Mouse (Mus musculus) heart, embryonic 15.5 days (tissue): ENCODE data around the gene Ankrd17. TPM values are rescaled to one million over a fixed set of nuclear protein-coding genes. Genes with fewer than 3 reads are reported as not detected.

Experiments used
- ATAC-seq: fragments of 200-750 bp; cut with Nextera tagmentation; replicated peaks from 2 replicates; pipeline ENCODE4 v1.8.0; 2017; ENCODE audit warnings: low read depth, moderate TSS enrichment; ENCODE audit not compliant: insufficient number of reproducible peaks, insufficient read depth, low FRiP score
- H3K27ac ChIP-seq: fragments of 300-500 bp; sonication (generic); 2 replicates; pipeline ENCODE4 v1.5.1; 2015; ENCODE audit warnings: mild to moderate bottlenecking, inconsistent platforms
- H3K27me3 ChIP-seq: fragments of 300-500 bp; sonication (generic); 2 replicates; pipeline ENCODE4 v1.6.1; 2015; ENCODE audit warnings: inconsistent platforms
- H3K36me3 ChIP-seq: fragments of 300-500 bp; sonication (generic); 2 replicates; pipeline ENCODE4 v1.6.1; 2015; ENCODE audit warnings: mild to moderate bottlenecking, inconsistent platforms
- H3K4me1 ChIP-seq: fragments of 300-500 bp; sonication (generic); replicated peaks from 2 replicates; pipeline ENCODE4 v1.6.1; 2015; ENCODE audit warnings: inconsistent platforms
- H3K4me2 ChIP-seq: fragments of 300-500 bp; sonication (generic); 2 replicates; pipeline ENCODE4 v1.6.1; 2015; ENCODE audit warnings: inconsistent platforms, mild to moderate bottlenecking, moderate library complexity
- H3K4me3 ChIP-seq: fragments of 300-500 bp; sonication (generic); 2 replicates; pipeline ENCODE4 v1.5.1; 2015; ENCODE audit warnings: mild to moderate bottlenecking, inconsistent platforms
- H3K9ac ChIP-seq: fragments of 300-500 bp; sonication (generic); 2 replicates; pipeline ENCODE4 v1.6.1; 2015; ENCODE audit warnings: mild to moderate bottlenecking, inconsistent platforms
- H3K9me3 ChIP-seq: fragments of 300-500 bp; sonication (generic); replicated peaks from 2 replicates; pipeline ENCODE4 v1.6.1; 2016; ENCODE audit warnings: inconsistent platforms
- WGBS: fragments of 180-500 bp; shearing (Covaris S2); methylation state at CpG from one replicate; pipeline ENCODE4 v1.1.7; 2015; ENCODE audit warnings: mixed read lengths; 5-methylcytosine and 5-hydroxymethylcytosine counted together
- polyA plus RNA-seq: library from polyadenylated mRNA; unstranded; fragments of >200 nt; fragmentation: Nextera tagmentation; extraction: Ambion mirVana; gene quantifications from 2 replicates; pipeline ENCODE4 v1.2.1, GENCODE M21; 2015

The Ankrd17 gene
- 14.3 and 17.1 TPM in 2 replicates for polyA plus RNA-seq

DNA sequence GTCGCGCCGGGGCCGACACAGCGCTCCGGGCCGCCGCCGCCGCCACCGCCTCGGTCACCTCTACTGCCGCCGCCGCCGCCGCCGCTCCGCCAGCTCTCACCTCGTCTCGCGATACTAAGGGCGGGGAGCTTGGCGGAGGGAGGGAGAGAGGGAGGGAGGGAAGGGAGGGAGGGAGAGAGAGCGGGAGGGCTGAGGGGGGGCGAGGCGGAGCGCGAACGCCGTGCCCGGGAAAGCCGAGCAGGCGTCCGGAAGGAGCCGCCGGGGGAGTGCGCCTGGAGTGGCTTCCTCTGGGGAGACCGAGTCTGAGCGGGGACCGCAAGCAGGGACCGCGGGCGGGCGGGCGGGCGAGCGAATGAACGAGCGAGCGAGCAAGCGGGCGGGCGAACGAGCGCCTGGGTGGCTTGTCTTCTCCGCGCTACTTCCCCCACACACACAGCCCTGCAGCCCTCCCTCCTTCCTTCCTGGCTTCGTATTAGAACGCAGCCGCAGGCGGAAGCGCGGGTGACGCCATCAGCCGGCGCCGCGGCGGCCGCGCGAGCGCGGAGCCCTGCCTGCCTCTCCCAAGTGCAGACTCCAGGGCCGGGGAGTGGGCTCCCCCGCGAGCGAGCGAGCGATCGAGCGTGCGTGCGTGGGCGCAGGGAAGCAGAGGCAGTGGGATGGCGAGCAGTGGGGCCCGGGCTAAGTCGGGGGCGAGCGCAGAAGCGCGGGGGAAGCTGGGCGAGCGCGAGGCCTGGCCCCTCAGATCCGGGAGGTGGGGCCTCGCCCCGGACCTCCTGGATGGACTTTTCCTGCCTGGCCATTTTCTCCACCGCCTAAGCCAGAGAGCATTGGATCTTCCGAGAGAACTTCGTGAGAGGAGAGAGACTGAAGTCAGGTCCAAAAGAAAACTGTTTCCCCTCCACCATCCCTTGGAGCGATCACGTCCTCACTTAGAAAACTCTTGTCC, at the start of gene Ankrd17:
Gene Ankrd17, minus strand, starts transcription at position 457 of the 946 bp plus-strand sequence.
- Histone ChIP-seq H3K4me1 (peaks cover 29% of the 10 kb centered on the region), H3K36me3 (no peaks in the 10 kb centered on the region), H3K9ac (peak within 1 kb of the TSS; percentile 98), H3K27me3 (no peaks in the 10 kb centered on the region), H3K27ac (peak within 1 kb of the TSS; percentile 100), H3K9me3 (no peaks in the 10 kb centered on the region), H3K4me3 (peak within 1 kb of the TSS; percentile 81), H3K4me2 (peak within 1 kb of the TSS; percentile 79)
- peak; percentile 91 for ATAC-seq
- under 1% methylated on average over 61 of the region's 104 CpGs for WGBS

DNA sequence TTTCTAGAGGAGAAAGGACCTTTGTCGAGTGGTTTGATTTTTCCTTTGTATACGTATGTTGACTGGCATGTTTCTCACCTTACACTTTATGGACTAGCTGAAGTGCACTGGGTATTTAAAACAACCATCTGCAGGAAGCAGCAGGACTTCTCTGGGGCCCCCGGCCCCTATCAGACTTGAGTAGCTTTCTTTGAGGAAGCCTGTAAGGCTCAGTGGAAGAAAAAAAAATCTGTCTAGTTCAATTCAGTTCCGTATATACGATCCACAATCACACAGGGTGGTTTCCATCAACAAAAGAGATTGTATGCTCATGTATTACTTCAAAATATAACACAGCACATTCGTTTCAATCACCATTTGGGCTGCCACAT, 48.5 kb upstream of the Ankrd17 start:
- Histone ChIP-seq H3K27ac (no peak overlapping the region), H3K9ac (no peak overlapping the region), H3K4me3 (no peak overlapping the region), H3K4me1 (no peaks in the 10 kb centered on the region), H3K36me3 (no peaks in the 10 kb centered on the region), H3K9me3 (no peaks in the 10 kb centered on the region), H3K27me3 (no peaks in the 10 kb centered on the region), H3K4me2 (no peak overlapping the region)
- no peak for ATAC-seq
- 49% methylated on average over 6 of the region's 6 CpGs for WGBS

DNA sequence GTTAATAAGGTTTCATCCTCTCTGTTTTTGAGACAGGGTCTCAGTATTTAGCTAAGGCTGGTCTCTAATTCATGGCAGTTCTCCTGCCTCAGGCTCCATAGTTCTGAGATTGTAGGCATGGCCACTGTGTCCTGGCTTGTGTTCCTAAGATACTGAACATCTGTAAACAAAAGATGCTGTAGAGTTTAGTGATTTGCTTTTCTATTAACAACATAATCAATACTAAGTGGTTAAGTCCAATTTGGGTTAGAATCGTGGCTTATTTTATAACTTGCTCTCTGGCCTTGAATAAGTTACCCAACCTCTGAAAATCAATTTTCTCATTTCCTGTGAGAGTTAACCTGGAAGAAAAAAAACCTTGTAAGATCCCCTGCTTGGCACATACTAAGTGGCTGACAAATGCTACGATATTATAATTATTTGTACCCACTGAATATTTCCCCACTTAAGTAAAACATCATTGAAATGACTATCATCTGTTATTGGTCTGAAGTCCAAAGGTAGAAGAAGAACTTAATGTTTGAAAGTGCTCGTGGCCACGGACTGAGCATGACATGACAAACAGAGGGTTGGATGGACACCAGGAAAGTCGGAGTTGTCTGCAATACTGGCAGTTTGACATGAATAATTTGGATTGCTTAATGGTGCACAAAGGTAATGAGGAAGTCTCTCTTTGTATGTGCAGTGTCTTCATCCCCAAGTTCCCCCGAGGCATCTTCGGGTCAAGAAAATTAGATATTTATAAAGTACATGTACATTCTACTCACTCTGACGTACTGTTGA, 48.0 kb upstream of the Ankrd17 start:
- H3K4me2 ChIP-seq = no peak overlapping the region
- H3K9me3 ChIP-seq = no peaks in the 10 kb centered on the region
- no peak overlapping the region for H3K4me3 ChIP-seq
- ATAC-seq = no peak
- H3K4me1 ChIP-seq = no peaks in the 10 kb centered on the region
- no peaks in the 10 kb centered on the region for H3K36me3 ChIP-seq
- no peak overlapping the region for H3K27ac ChIP-seq
- WGBS = 80% methylated on average over 8 of the region's 8 CpGs
- H3K27me3 ChIP-seq = no peaks in the 10 kb centered on the region
- no peak overlapping the region for H3K9ac ChIP-seq

DNA sequence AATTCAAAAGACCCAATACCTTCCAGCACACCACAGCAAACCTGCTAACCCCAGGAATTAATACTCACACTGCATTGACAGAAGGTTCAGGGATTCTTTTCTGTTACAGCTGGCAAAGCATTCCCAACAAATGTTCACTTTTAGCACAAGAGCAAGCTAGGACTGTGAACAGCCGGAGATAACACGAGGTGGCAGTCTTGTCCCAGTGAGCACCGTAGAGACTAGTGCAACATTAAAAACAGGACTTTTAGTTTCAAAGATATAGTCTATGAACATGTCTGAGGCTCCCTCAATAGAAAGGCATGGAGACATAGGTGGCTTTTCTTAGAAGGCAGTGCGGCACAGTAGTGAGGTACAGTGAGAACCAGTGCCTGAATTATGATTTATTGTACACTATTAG, 38.8 kb upstream of the Ankrd17 start:
- no peak overlapping the region for H3K9ac ChIP-seq
- H3K4me1 ChIP-seq = peaks cover 7% of the 10 kb centered on the region
- no peak overlapping the region for H3K4me3 ChIP-seq
- WGBS = 52% methylated on average over 4 of the region's 4 CpGs
- no peaks in the 10 kb centered on the region for H3K9me3 ChIP-seq
- no peak for ATAC-seq
- no peak overlapping the region for H3K27ac ChIP-seq
- no peaks in the 10 kb centered on the region for H3K27me3 ChIP-seq
- H3K36me3 ChIP-seq = no peaks in the 10 kb centered on the region
- H3K4me2 ChIP-seq = no peak overlapping the region

DNA sequence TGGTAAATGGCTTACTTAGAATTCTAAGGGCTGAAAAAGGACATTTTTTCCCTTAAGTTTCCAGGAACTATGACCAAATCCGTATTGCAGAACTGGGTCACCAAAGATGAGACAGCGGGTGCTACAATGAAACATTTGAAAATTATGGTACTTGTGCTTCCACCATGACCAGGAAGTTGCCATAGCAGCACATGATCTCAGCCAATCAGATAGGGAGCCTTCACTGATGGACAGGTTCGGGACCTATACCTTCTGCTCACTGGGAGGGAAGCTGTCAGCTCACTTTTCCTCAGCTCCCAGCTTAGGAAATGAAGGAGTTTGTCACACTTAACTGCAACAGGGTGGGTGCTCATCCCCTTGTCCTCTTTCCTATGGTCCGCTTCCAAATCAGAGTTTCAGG, 30.4 kb upstream of the Ankrd17 start:
- no peak overlapping the region for H3K9ac ChIP-seq
- ATAC-seq = no peak
- no peak overlapping the region for H3K4me2 ChIP-seq
- no peaks in the 10 kb centered on the region for H3K4me1 ChIP-seq
- H3K9me3 ChIP-seq = no peaks in the 10 kb centered on the region
- no peaks in the 10 kb centered on the region for H3K36me3 ChIP-seq
- no peak overlapping the region for H3K27ac ChIP-seq
- H3K4me3 ChIP-seq = no peak overlapping the region
- H3K27me3 ChIP-seq = no peaks in the 10 kb centered on the region
- 78% methylated on average over 4 of the region's 4 CpGs for WGBS

DNA sequence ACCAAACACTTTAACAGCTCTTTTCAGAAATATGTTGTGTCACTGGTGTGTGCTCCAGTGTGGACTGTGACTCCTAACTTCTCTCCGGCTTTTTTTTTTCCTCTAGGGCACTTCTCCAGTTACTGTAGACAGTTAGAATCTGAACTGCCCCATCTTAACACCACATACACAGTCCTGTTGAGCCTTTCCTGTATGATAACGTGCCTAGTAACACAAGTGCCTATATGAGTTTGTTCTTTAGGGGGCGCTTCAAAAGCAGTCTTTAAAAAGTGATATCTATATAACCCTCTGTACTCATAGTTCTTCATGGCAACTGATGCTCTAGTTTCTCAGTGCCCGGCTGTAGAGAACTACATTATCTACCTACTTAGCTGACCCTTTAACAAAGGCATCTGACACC, 27.9 kb upstream of the Ankrd17 start:
- H3K4me1 ChIP-seq = no peaks in the 10 kb centered on the region
- H3K4me3 ChIP-seq = no peak overlapping the region
- H3K27ac ChIP-seq = no peak overlapping the region
- H3K36me3 ChIP-seq = no peaks in the 10 kb centered on the region
- no peak overlapping the region for H3K9ac ChIP-seq
- no peaks in the 10 kb centered on the region for H3K9me3 ChIP-seq
- no peak overlapping the region for H3K4me2 ChIP-seq
- ATAC-seq = no peak
- 63% methylated on average over 4 of the region's 4 CpGs for WGBS
- H3K27me3 ChIP-seq = no peaks in the 10 kb centered on the region

DNA sequence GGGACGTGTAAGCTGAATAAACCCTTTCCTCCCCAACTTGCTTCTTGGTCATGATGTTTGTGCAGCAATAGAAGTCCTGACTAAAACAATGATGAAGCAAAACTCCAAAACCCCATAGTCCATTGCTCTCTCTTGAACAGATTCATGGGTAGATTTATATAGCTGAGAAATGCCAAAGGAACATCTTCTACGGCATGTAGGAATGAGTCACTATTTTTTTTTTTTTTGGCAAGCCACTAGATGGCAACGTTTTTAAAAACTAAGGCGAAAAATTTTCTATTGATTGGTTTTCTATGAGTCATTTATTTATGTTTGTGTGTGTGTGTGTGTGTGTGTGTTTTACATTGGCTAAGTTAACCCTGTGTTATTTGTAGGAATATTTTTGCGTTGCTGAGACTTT, 27.4 kb upstream of the Ankrd17 start:
- Histone ChIP-seq H3K9ac (no peak overlapping the region), H3K9me3 (no peaks in the 10 kb centered on the region), H3K4me3 (no peak overlapping the region), H3K4me2 (no peak overlapping the region), H3K4me1 (no peaks in the 10 kb centered on the region), H3K36me3 (no peaks in the 10 kb centered on the region), H3K27ac (no peak overlapping the region), H3K27me3 (no peaks in the 10 kb centered on the region)
- no peak for ATAC-seq
- 52% methylated on average over 5 of the region's 5 CpGs for WGBS

DNA sequence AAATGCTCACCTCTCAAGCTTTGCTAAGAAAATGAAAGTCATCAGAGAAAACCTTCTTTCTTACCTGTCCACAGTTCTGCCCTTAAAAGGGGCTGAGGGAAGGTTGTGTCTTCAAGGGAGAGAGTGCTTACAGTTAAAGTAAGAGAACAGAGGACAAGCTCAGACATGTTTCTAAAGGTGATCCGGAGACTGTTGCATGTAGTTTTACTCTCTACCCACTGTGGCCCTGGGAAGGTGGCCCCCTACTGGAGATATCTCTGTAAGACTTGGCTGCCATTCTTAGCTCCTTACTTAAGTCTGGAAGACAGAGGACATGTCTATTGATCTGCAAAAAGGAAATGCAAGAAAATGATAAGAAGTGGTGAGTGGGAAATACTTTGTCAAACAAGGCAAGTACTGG, 16.7 kb upstream of the Ankrd17 start:
- no peaks in the 10 kb centered on the region for H3K4me1 ChIP-seq
- WGBS = 29% methylated on average over 1 of the region's 1 CpGs
- H3K4me3 ChIP-seq = no peak overlapping the region
- H3K4me2 ChIP-seq = no peak overlapping the region
- H3K27ac ChIP-seq = no peak overlapping the region
- H3K27me3 ChIP-seq = no peaks in the 10 kb centered on the region
- ATAC-seq = no peak
- no peaks in the 10 kb centered on the region for H3K9me3 ChIP-seq
- H3K36me3 ChIP-seq = no peaks in the 10 kb centered on the region
- H3K9ac ChIP-seq = no peak overlapping the region

DNA sequence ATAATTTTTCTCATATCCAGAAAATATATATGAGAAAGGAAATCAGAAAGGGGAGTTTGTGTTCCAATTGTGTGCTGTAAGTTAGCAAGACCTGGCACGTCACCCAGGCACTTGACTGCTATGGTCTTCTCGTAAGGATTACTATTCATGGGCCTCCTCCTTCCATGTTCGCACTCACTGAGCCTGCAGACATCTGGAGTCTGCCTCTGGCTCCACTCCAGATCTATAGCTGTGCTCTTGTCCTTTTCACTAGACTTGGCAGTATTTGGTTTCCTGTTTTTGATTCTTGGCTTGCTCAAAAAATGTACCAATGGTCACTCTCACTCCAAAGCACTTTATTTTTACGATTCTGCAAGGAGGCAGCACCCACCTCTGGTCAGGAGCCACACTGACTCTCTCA, 15.1 kb upstream of the Ankrd17 start:
- no peak overlapping the region for H3K27ac ChIP-seq
- H3K4me3 ChIP-seq = no peak overlapping the region
- ATAC-seq = no peak
- WGBS = 30% methylated on average over 4 of the region's 4 CpGs
- H3K4me2 ChIP-seq = no peak overlapping the region
- H3K27me3 ChIP-seq = no peaks in the 10 kb centered on the region
- H3K9ac ChIP-seq = no peak overlapping the region
- H3K4me1 ChIP-seq = no peaks in the 10 kb centered on the region
- no peaks in the 10 kb centered on the region for H3K36me3 ChIP-seq
- no peaks in the 10 kb centered on the region for H3K9me3 ChIP-seq

DNA sequence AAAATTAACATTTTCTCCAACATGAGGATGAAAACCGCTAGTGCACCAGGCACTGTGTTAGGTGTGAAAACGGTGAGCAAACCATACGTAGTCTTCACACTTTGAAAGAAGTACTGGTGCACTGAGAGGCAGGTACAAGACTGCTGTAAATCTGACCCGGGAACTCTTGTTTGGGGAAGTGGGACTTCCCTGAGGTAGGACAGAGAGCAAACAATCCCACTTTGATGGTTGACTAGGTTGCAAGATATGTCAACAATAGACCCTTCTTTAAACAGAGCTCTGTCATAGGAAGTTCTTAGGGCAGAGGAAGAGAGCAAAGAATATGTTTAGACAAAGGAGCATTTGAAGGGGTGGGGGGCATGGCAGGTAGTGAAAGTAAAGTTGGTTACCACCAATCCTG, 7.3 kb upstream of the Ankrd17 start:
- ATAC-seq = no peak
- H3K27me3 ChIP-seq = no peaks in the 10 kb centered on the region
- no peaks in the 10 kb centered on the region for H3K4me1 ChIP-seq
- H3K9ac ChIP-seq = no peak overlapping the region
- H3K4me3 ChIP-seq = no peak overlapping the region
- no peaks in the 10 kb centered on the region for H3K36me3 ChIP-seq
- 80% methylated on average over 4 of the region's 4 CpGs for WGBS
- no peak overlapping the region for H3K27ac ChIP-seq
- H3K9me3 ChIP-seq = no peaks in the 10 kb centered on the region
- no peak overlapping the region for H3K4me2 ChIP-seq

DNA sequence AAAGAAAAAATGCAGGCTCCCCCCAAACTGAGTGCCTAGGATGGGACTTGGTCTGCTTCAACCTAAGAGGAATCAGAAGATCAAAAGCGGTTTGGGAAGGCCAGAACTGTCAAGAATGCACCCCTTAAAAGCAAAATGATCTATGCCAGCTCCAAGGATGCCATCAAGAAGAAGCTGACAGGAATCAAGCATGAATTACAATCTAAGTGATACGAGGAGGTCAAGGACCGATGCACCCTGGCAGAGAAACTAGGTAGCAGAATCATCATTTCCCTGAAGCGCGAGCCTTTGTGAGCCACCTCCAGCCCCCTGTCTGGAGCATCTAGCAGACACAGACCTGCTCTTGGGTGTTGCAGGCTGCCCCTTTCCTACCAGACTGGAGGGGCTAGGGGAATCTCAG, 4.0 kb upstream of the Ankrd17 start:
- H3K4me2 ChIP-seq = no peak overlapping the region
- no peaks in the 10 kb centered on the region for H3K36me3 ChIP-seq
- no peak for ATAC-seq
- H3K4me3 ChIP-seq = no peak overlapping the region
- H3K27me3 ChIP-seq = no peaks in the 10 kb centered on the region
- H3K9ac ChIP-seq = no peak overlapping the region
- peaks cover 12% of the 10 kb centered on the region for H3K4me1 ChIP-seq
- H3K27ac ChIP-seq = no peak overlapping the region
- no peaks in the 10 kb centered on the region for H3K9me3 ChIP-seq
- 77% methylated on average over 5 of the region's 5 CpGs for WGBS

DNA sequence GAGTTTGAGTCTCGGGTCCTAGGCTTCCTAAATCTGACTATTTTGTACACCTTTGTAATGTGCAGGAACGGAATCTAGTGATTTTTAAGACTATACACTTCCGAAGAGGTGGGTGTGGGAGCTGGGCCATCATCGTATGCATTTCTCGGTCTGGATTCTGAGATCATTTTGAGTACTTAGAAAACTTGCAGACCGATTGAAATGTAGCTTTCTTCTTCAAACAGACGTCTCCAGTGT, 608 bp upstream of the Ankrd17 start, which contains the start of gene Gm9958:
Gene Gm9958, plus strand, starts transcription at position 138 of the 237 bp plus-strand sequence.
- H3K9ac ChIP-seq = peak within 1 kb of the TSS; percentile 98
- peak within 1 kb of the TSS; percentile 79 for H3K4me2 ChIP-seq
- H3K27me3 ChIP-seq = no peaks in the 10 kb centered on the region
- H3K9me3 ChIP-seq = no peaks in the 10 kb centered on the region
- WGBS = 3% methylated on average over 7 of the region's 7 CpGs
- ATAC-seq = no peak
- no peaks in the 10 kb centered on the region for H3K36me3 ChIP-seq
- peak within 1 kb of the TSS; percentile 100 for H3K27ac ChIP-seq
- H3K4me1 ChIP-seq = peaks cover 27% of the 10 kb centered on the region
- peak within 1 kb of the TSS; percentile 81 for H3K4me3 ChIP-seq
